Mouse (Mus musculus): ENCODE results near the gene Peg10.

- TF ChIP-seq CTCF (IDR thresholded peaks at IDR 0.05; ENCODE audit: low read depth) (no peak), EP300 (IDR thresholded peaks at IDR 0.05; ENCODE audit: low read depth) (no peak)
Measured at GRCm38 (mm10) chr6:4738034-4738629, 9.0 kb upstream of the Peg10 start.
